Comparison of ENCODE assay signal across 9 mouse cellular contexts in the genomic region with DNA sequence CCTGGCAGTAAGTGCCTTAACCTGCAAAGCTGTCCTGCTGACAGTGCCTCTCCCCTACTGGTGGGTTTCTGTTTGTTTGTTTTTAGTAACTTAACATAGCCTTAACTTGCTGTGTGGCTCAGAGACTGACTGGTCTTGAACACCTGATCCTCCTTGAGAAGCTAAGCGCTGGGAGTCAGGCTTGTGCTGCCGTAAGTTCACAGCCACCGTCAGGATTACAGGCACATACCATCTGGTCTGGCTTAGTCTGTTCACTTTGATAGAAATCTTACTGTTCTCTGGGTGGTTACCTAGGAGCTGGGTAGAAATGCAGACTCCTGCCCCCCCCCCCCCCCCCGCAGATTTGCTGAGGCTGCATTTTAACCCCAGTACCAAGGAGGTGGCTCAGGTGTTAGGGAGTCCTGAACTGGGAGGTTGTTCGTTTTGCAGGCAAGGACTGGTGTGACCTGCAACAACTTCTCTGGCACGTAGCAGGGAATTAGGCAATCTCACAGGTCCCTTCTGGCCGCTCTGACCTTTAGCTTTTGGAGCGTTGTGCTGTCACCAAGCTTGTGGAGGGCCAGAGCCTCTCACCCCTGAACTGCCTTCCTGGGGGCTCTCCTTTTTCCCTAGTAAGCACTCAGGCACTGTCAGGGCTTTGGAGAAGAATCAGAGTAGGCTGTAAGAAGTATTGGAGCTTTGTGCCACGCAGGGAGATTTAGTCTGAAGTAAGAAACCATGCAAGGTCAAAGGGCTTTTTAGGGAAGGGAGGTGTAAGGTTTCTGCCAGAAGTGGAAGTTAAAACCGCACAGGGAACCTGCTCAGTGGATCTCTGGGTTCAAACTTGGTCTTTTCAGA. TPM values are rescaled to one million over a fixed set of nuclear protein-coding genes. Genes with fewer than 3 reads are reported as not detected.
DNase-seq lines count a peak whose midpoint lies in the region; ATAC-seq and TF ChIP-seq lines count a peak whose summit lies in the region.
"Had no signal": no experiment of that assay in that cellular context is flagged by ENCODE, and none has a peak within 500 bp of the region (broad histone marks: within the 10 kb centered on the region; RNA-seq: fewer than 3 reads in every experiment).

No protein-coding gene starts in this region.

- no peaks in the 10 kb centered on the region for H3K9me3 ChIP-seq in hindbrain, embryonic 16.5 days (ENCODE audit: control insufficient read depth, low read length)
- H3K9me3 ChIP-seq in hindbrain, embryonic 13.5 days: no peaks in the 10 kb centered on the region
- no peaks in the 10 kb centered on the region for H3K9me3 ChIP-seq in heart, postnatal 0 days (replicated peaks; ENCODE audit: control insufficient read depth, low read length)

- 0 out of 2 replicates have a peak overlapping the region, but pooled peaks have one; percentile 13 for H3K9ac ChIP-seq in hindbrain, embryonic 16.5 days (ENCODE audit: low read depth, low read length)
- H3K9ac ChIP-seq in hindbrain, embryonic 13.5 days: no peak overlapping the region
- H3K9ac ChIP-seq in heart, postnatal 0 days (replicated peaks; ENCODE audit: low read depth, low read length): no peak overlapping the region

- no peak overlapping the region for H3ac ChIP-seq in myocyte (ENCODE audit: control insufficient read depth, insufficient read length)

- TF ChIP-seq CTCF in bone marrow, adult 2 months (IDR thresholded peaks at IDR 0.05; ENCODE audit: control insufficient read depth, insufficient read depth, low read length): no peak
- no peak for TF ChIP-seq CTCF in heart, postnatal 0 days (IDR thresholded peaks at IDR 0.05; ENCODE audit: low read depth)
- TF ChIP-seq CTCF in left cerebral cortex, adult 2 months (IDR thresholded peaks at IDR 0.05): no peak

- no peak for ATAC-seq in hindbrain, embryonic 16.5 days
- ATAC-seq in hindbrain, embryonic 13.5 days (ENCODE audit: low FRiP score): no peak
- ATAC-seq in heart, postnatal 0 days (ENCODE audit: insufficient read depth, low read depth): no peak

- no peak overlapping the region for H3K4me2 ChIP-seq in hindbrain, embryonic 16.5 days (ENCODE audit: low read length)
- H3K4me2 ChIP-seq in hindbrain, embryonic 13.5 days: no peak overlapping the region
- H3K4me2 ChIP-seq in heart, postnatal 0 days (ENCODE audit: low read depth, low read length): peak overlapping the region; percentile 46
- peak overlapping the region; percentile 60 for H3K4me2 ChIP-seq in myocyte (ENCODE audit: low read depth)

- H3K4me1 ChIP-seq in hindbrain, embryonic 16.5 days (ENCODE audit: control insufficient read depth, insufficient read depth, low read depth, low read length): peaks cover 16% of the 10 kb centered on the region
- peaks cover 81% of the 10 kb centered on the region for H3K4me1 ChIP-seq in hindbrain, embryonic 13.5 days (replicated peaks)
- H3K4me1 ChIP-seq in bone marrow, adult 2 months (ENCODE audit: control insufficient read depth, insufficient read depth, low read length): peaks cover 8% of the 10 kb centered on the region
- H3K4me1 ChIP-seq in heart, postnatal 0 days (ENCODE audit: control insufficient read depth, insufficient read depth): peaks cover 62% of the 10 kb centered on the region

- H3K4me3 ChIP-seq in hindbrain, embryonic 16.5 days (ENCODE audit: low read length): no peak overlapping the region
- no peak overlapping the region for H3K4me3 ChIP-seq in hindbrain, embryonic 13.5 days
- H3K4me3 ChIP-seq in bone marrow, adult 2 months (replicated peaks; ENCODE audit: control insufficient read depth, low read depth, low read length): peak overlapping the region; percentile 19
- no peak overlapping the region for H3K4me3 ChIP-seq in heart, postnatal 0 days (ENCODE audit: low read depth, low read length)
- no peak overlapping the region for H3K4me3 ChIP-seq in myocyte
- no peak overlapping the region for H3K4me3 ChIP-seq in left cerebral cortex, adult 2 months

- H3K79me2 ChIP-seq in myocyte (ENCODE audit: control insufficient read depth, insufficient read depth): peaks cover 24% of the 10 kb centered on the region

- TF ChIP-seq EP300 in heart, postnatal 0 days (IDR thresholded peaks at IDR 0.05; ENCODE audit: low read depth): no peak

- no peak overlapping the region for H3K27ac ChIP-seq in hindbrain, embryonic 16.5 days (ENCODE audit: low read depth, low read length)
- H3K27ac ChIP-seq in hindbrain, embryonic 13.5 days: no peak overlapping the region
- H3K27ac ChIP-seq in bone marrow, adult 2 months (ENCODE audit: control insufficient read depth, insufficient read depth, low read depth, low read length, poor library complexity): peak overlapping the region; percentile 76; the same call in 1 of the 2 replicates
- 0 out of 2 replicates have a peak overlapping the region, but pooled peaks have one; percentile 6 for H3K27ac ChIP-seq in heart, postnatal 0 days (ENCODE audit: low read depth)
- no peak overlapping the region for H3K27ac ChIP-seq in left cerebral cortex, adult 2 months

- H3K36me3 ChIP-seq in hindbrain, embryonic 16.5 days (ENCODE audit: control insufficient read depth, insufficient read depth, low read length): no peaks in the 10 kb centered on the region
- H3K36me3 ChIP-seq in hindbrain, embryonic 13.5 days: no peaks in the 10 kb centered on the region
- no peaks in the 10 kb centered on the region for H3K36me3 ChIP-seq in heart, postnatal 0 days (replicated peaks; ENCODE audit: control insufficient read depth, insufficient read depth, low read length)
- H3K36me3 ChIP-seq in myocyte (ENCODE audit: control insufficient read depth, insufficient read depth): no peaks in the 10 kb centered on the region

- no peaks in the 10 kb centered on the region for H3K27me3 ChIP-seq in hindbrain, embryonic 16.5 days (replicated peaks; ENCODE audit: control insufficient read depth, insufficient read depth, low read length)
- no peaks in the 10 kb centered on the region for H3K27me3 ChIP-seq in hindbrain, embryonic 13.5 days
- H3K27me3 ChIP-seq in heart, postnatal 0 days (ENCODE audit: control insufficient read depth, insufficient read depth, low read length): no peaks in the 10 kb centered on the region
- no peaks in the 10 kb centered on the region for H3K27me3 ChIP-seq in myocyte (ENCODE audit: control insufficient read depth, insufficient read depth, insufficient read length)

- intact Hi-C loops in left cerebral cortex, adult 2 months (cut with DNase I): no loop called here

- TF ChIP-seq POLR2A in bone marrow, adult 2 months (IDR thresholded peaks at IDR 0.05; ENCODE audit: borderline replicate concordance, control insufficient read depth, low read depth, low read length): no peak
- no peak for TF ChIP-seq POLR2A in myocyte (IDR thresholded peaks at IDR 0.05; ENCODE audit: insufficient read length, low read depth)

- DNase-seq in heart, postnatal 0 days (ENCODE audit: low spot score): no peak
- no peak for DNase-seq in spleen, postnatal 36 days (ENCODE audit: low spot score in 2 of 2)
- no peak for DNase-seq in left cerebral cortex, adult 2 months (ENCODE audit: extremely low spot score in 1 of 2, low spot score in 2 of 2)
- no peak for DNase-seq in layer of hippocampus, adult 11-12 months (ENCODE audit: low spot score)
- DNase-seq: cerebellum, adult 9-10 months had no signal

- 52% methylated on average over 9 of the region's 10 CpGs for WGBS in hindbrain, embryonic 16.5 days
- WGBS in hindbrain, embryonic 13.5 days: 50% methylated on average over 10 of the region's 10 CpGs
- WGBS in bone marrow, adult 2 months: 28% methylated on average over 10 of the region's 10 CpGs
- 61% methylated on average over 9 of the region's 10 CpGs for WGBS in heart, postnatal 0 days

TF ChIP-seq in myocyte, 11 proteins besides CTCF, POLR2A, EP300 and RAD21:
- TF ChIP-seq REST (IDR thresholded peaks at IDR 0.05; ENCODE audit: insufficient read depth, insufficient read length) (no peak), MYOG (IDR thresholded peaks at IDR 0.05; ENCODE audit: control insufficient read depth in 1 of 3, insufficient read depth in 1 of 3, insufficient read length in 2 of 3, low read depth in 2 of 3) (no peak), E2F4 (IDR thresholded peaks at IDR 0.05; ENCODE audit: insufficient read depth) (no peak), USF1 (IDR thresholded peaks at IDR 0.05; ENCODE audit: low read depth) (no peak), POLR2AphosphoS2 (IDR thresholded peaks at IDR 0.05; ENCODE audit: insufficient read length, low read depth) (no peak)

RNA-seq across cellular contexts. Expression of gene Zfp710, which starts 7.8 kb away (rescaled TPM):
- polyA plus RNA-seq in hindbrain, embryonic 16.5 days (2015; fragmentation: Nextera tagmentation; extraction: Ambion mirVana): 13.6 and 14.9 TPM in 2 replicates
- 18.3 and 18.5 TPM in 2 replicates for polyA plus RNA-seq in hindbrain, embryonic 13.5 days (2015; fragmentation: Nextera tagmentation; extraction: Ambion mirVana)
- 12.5 and 28.1 TPM in 2 replicates for polyA plus RNA-seq in bone marrow, adult 2 months (2011; ENCODE audit: insufficient read depth, insufficient read length, low replicate concordance, missing spikeins)
- 25.5 and 29.7 TPM in 2 replicates for total RNA-seq in heart, postnatal 0 days (2014; rRNA removed; ENCODE audit: low replicate concordance)
- polyA plus RNA-seq in heart, postnatal 0 days (2015; fragmentation: Nextera tagmentation; extraction: Ambion mirVana): 7.5 TPM in 2 replicates
- polyA plus RNA-seq in myocyte (2012; fragmentation: generic; extraction: Trizol): 5.3 TPM
- total RNA-seq in left cerebral cortex, adult 2 months (2021): 10 to 100 TPM; 18.9 to 21.7 TPM

Comparison
In these comparisons a context has a peak if more than half of its experiments do, and no peak if none do; other contexts are left out.
1. H3K27ac ChIP-seq: peak in bone marrow, adult 2 months (single experiment) and heart, postnatal 0 days (single experiment); none in hindbrain, embryonic 16.5 days (single experiment), hindbrain, embryonic 13.5 days (single experiment) and left cerebral cortex, adult 2 months (single experiment).
2. H3K4me2 ChIP-seq: peak in heart, postnatal 0 days (single experiment) and myocyte (single experiment); none in hindbrain, embryonic 16.5 days (single experiment) and hindbrain, embryonic 13.5 days (single experiment).